23 mouse cellular contexts compared by ENCODE assay signal in the genomic region with DNA sequence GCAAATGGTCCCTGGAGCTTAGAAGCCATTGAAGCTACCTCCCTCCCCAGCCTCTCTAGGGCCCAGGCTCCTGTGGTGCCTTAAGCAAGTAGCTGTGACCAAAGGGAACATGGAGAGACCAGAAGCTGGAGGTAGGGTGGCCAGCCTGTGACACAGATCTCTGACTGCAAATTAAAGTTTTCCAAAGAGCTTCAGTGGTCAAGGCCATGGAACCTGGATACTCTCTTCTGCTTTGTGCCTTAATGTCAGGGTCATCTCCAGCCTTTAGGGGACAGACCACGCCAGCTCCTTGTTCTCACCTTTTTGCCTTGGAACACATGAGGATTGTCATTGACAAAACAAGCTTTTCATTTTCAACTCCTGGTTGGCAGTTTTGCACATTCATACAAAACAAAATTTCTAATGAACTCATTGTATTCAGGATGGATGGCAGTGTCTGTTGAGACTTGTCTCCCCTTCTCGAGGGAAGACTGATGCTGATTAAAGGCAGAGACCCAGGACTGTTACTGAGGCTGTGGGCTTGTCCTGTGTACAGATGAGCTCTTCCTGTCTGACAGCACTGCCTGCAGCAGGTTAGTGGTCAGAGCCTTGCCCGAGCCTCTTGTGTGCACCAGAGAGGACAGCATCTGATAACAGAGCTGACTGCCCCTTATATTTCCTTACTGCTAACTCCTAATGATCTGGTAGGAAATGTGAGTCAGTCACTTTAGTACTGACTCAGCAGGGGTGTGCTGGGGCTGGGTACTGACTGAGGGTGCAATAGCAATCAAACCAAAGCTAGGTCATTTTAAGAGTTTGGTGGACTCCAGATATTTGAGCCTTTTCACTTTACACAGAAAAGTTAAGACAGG.
"Had no signal": no experiment of that assay in that cellular context is flagged by ENCODE, and none has a peak within 500 bp of the region (broad histone marks: within the 10 kb centered on the region; RNA-seq: fewer than 3 reads in every experiment).

No protein-coding gene starts in this region.

- H3K4me1 ChIP-seq: heart, embryonic 13.5 days; heart, embryonic 15.5 days; intestine, embryonic 15.5 days; limb, embryonic 12.5 days; liver, embryonic 15.5 days had no signal

- H3K27ac ChIP-seq: gastrocnemius, adult 2 months; heart, adult 2 months; heart, embryonic 13.5 days; heart, embryonic 15.5 days; hindbrain, embryonic 10.5 days; hindbrain, embryonic 12.5 days; hindbrain, embryonic 14.5 days; intestine, embryonic 15.5 days; left cerebral cortex, adult 2 months; limb, embryonic 10.5 days; limb, embryonic 12.5 days; liver, embryonic 13.5 days; liver, embryonic 15.5 days had no signal

- DNase-seq: gastrocnemius, adult 2 months; gastrocnemius, postnatal 10 days; gastrocnemius, postnatal 25 days; heart, adult 2 months; heart, postnatal 14 days; heart, postnatal 4 days; kidney, adult 18-20 months; kidney, adult 8-10 months; kidney, postnatal 10 days; kidney, postnatal 25 days; liver; liver, embryonic 13.5 days; lung, adult 18-20 months had no signal

- H3K4me3 ChIP-seq: gastrocnemius, adult 2 months; heart, adult 2 months; heart, embryonic 13.5 days; heart, embryonic 15.5 days; hindbrain, embryonic 10.5 days; hindbrain, embryonic 12.5 days; intestine, embryonic 15.5 days; left cerebral cortex, adult 2 months; limb, embryonic 10.5 days; limb, embryonic 12.5 days; liver, embryonic 13.5 days; liver, embryonic 15.5 days had no signal
